Mouse (Mus musculus): ENCODE results near the gene Pde7b. TPM values are rescaled to one million over a fixed set of nuclear protein-coding genes. Genes with fewer than 3 reads are reported as not detected.

Gene Pde7b
- total and polyA plus RNA-seq, 3 experiments = not detected

- DNase-seq (ENCODE audit: extremely low read depth) = no peak
- no peak overlapping the region for H3K9ac ChIP-seq (ENCODE audit: insufficient read depth, low read depth)
- dilution Hi-C loops (cut with MboI; ENCODE audit: extremely low pct_ligation_motif_present, extremely low pct_unique_long_range_greater_than_20kb, low sequenced_read_pairs) (no loop called here), in situ Hi-C loops (cut with MboI; ENCODE audit: low pct_ligation_motif_present, low pct_unique_long_range_greater_than_20kb, low sequenced_read_pairs) (no loop called here)
- no peaks in the 10 kb centered on the region for H3K79me2 ChIP-seq (replicated peaks; ENCODE audit: control insufficient read depth, extremely low read depth, insufficient read depth, poor library complexity, severe bottlenecking)
- no peak overlapping the region for H3K27ac ChIP-seq (ENCODE audit: insufficient read depth, low read depth)
- H3K9me3 ChIP-seq (replicated peaks; ENCODE audit: low read length) = no peaks in the 10 kb centered on the region
- no peak overlapping the region for H3K4me2 ChIP-seq (ENCODE audit: insufficient read depth, low read depth, poor library complexity, severe bottlenecking)
- no peaks in the 10 kb centered on the region for H3K36me3 ChIP-seq (replicated peaks in 1 of 2; ENCODE audit: control insufficient read depth in 1 of 2, insufficient read depth in 1 of 2, low read length in 1 of 2)
- TF ChIP-seq ZNF384 (IDR thresholded peaks at IDR 0.05; ENCODE audit: low read depth, low read length) (no peak), MAZ (IDR thresholded peaks at IDR 0.05; ENCODE audit: low read depth, low read length) (no peak), HCFC1 (IDR thresholded peaks at IDR 0.05; ENCODE audit: low read depth, low read length) (no peak)
- H3K4me1 ChIP-seq (ENCODE audit: control insufficient read depth in 1 of 2, insufficient read depth in 2 of 2) = peaks cover 0 to 17% of the 10 kb centered on the region in 2 experiments; a peak in 2 of 4 replicates
- no peak overlapping the region for H3K4me3 ChIP-seq (replicated peaks in 1 of 3; ENCODE audit: low read depth in 2 of 3, low read length in 2 of 3, poor library complexity in 1 of 3)
- H3K27me3 ChIP-seq (replicated peaks) = no peaks in the 10 kb centered on the region
These were observed 330.1 kb downstream of the Pde7b start for GRCm38 (mm10) chr10:20394815-20395214.

GRCm38 (mm10) chr10:20390568-20390967 is 334.3 kb downstream of the Pde7b start:
- H3K27ac ChIP-seq (ENCODE audit: insufficient read depth, low read depth) = no peak overlapping the region
- H3K9me3 ChIP-seq (replicated peaks; ENCODE audit: low read length) = no peaks in the 10 kb centered on the region
- H3K79me2 ChIP-seq (replicated peaks; ENCODE audit: control insufficient read depth, extremely low read depth, insufficient read depth, poor library complexity, severe bottlenecking) = no peaks in the 10 kb centered on the region
- no peak overlapping the region for H3K9ac ChIP-seq (ENCODE audit: insufficient read depth, low read depth)
- no peak for DNase-seq (ENCODE audit: extremely low read depth)
- H3K4me3 ChIP-seq (replicated peaks in 1 of 3; ENCODE audit: low read depth in 2 of 3, low read length in 2 of 3, poor library complexity in 1 of 3) = no peak overlapping the region
- H3K36me3 ChIP-seq (replicated peaks in 1 of 2; ENCODE audit: control insufficient read depth in 1 of 2, insufficient read depth in 1 of 2, low read length in 1 of 2) = no peaks in the 10 kb centered on the region
- H3K4me1 ChIP-seq (ENCODE audit: control insufficient read depth in 1 of 2, insufficient read depth in 2 of 2) = peaks cover 0 to 8% of the 10 kb centered on the region in 2 experiments; a peak in 1 of 4 replicates
- no peak overlapping the region for H3K4me2 ChIP-seq (ENCODE audit: insufficient read depth, low read depth, poor library complexity, severe bottlenecking)
- no peak for TF ChIP-seq MAZ (IDR thresholded peaks at IDR 0.05; ENCODE audit: low read depth, low read length)
- no peak for TF ChIP-seq RCOR1 (conservative IDR thresholded peaks at IDR 0.05; ENCODE audit: low read depth, low read length)
- TF ChIP-seq MXI1 (IDR thresholded peaks at IDR 0.05; ENCODE audit: low read depth, low read length) = no peak
- TF ChIP-seq TBP (conservative IDR thresholded peaks at IDR 0.05; ENCODE audit: low read depth, low read length) = no peak
- no peak for TF ChIP-seq MAX (IDR thresholded peaks at IDR 0.05; ENCODE audit: low read length)
- TF ChIP-seq POLR2AphosphoS2 (IDR thresholded peaks at IDR 0.05; ENCODE audit: low read depth, low read length) = no peak
- no peak for TF ChIP-seq USF2 (conservative IDR thresholded peaks at IDR 0.05; ENCODE audit: low read depth, low read length)
- no peak for TF ChIP-seq SMC3 (IDR thresholded peaks at IDR 0.05; ENCODE audit: low read depth, low read length)
- no peak for TF ChIP-seq MAFK (IDR thresholded peaks at IDR 0.05; ENCODE audit: insufficient replicate concordance, low read length)
- TF ChIP-seq MYC (IDR thresholded peaks at IDR 0.05; ENCODE audit: low read depth, low read length) = no peak
- no peak for TF ChIP-seq POLR2A (IDR thresholded peaks at IDR 0.05; ENCODE audit: low read depth, low read length)
- TF ChIP-seq NELFE (IDR thresholded peaks at IDR 0.05; ENCODE audit: low read depth, low read length) = no peak
- TF ChIP-seq PAX5 (IDR thresholded peaks at IDR 0.05; ENCODE audit: low read length) = no peak
- no peak for TF ChIP-seq EP300 (IDR thresholded peaks at IDR 0.05; ENCODE audit: low read length)
- TF ChIP-seq JUND (conservative IDR thresholded peaks at IDR 0.05; ENCODE audit: low read depth, low read length) = no peak
- no peak for TF ChIP-seq UBTF (IDR thresholded peaks at IDR 0.05; ENCODE audit: low read depth, low read length)
- TF ChIP-seq IRF4 (IDR thresholded peaks at IDR 0.05; ENCODE audit: low read depth, low read length) = no peak
- TF ChIP-seq TCF12 (IDR thresholded peaks at IDR 0.05; ENCODE audit: low read depth, low read length) = no peak
- TF ChIP-seq ELF1 (IDR thresholded peaks at IDR 0.05; ENCODE audit: low read depth, low read length) = no peak
- peaks cover 3% of the 10 kb centered on the region for H3K27me3 ChIP-seq (replicated peaks)
- dilution Hi-C loops (cut with MboI; ENCODE audit: extremely low pct_ligation_motif_present, extremely low pct_unique_long_range_greater_than_20kb, low sequenced_read_pairs) (no loop called here), in situ Hi-C loops (cut with MboI; ENCODE audit: low pct_ligation_motif_present, low pct_unique_long_range_greater_than_20kb, low sequenced_read_pairs) (no loop called here)

Measured in CH12.LX (cell line).